Mouse (Mus musculus) small intestine, adult 10 weeks (tissue): ENCODE measurements around the gene 1700016D06Rik. TPM values are rescaled to one million over a fixed set of nuclear protein-coding genes. Genes with fewer than 3 reads are reported as not detected.

ENCODE experiments used
- polyA plus RNA-seq: library from polyadenylated mRNA; stranded (reverse); fragments of 350-450 nt; fragmentation: Illumina TruSeq; extraction: RNeasy Lipid Tissue Mini Kit (QIAGEN cat#74804); gene quantifications from one replicate; pipeline ENCODE4 v1.2.3, GENCODE M21; 2014; ENCODE audit warnings: low replicate concordance

1700016D06Rik gene
- polyA plus RNA-seq: not detected

GRCm38 (mm10) chr8:11701033-11701362 is at the start of gene 1700016D06Rik:
1700016D06Rik (minus strand) TSS chr8:11701063.

GRCm38 (mm10) chr8:11727651-11728481 is 27.0 kb upstream of the 1700016D06Rik start, which contains the start of gene Arhgef7:
Arhgef7 (plus strand) TSS chr8:11727721.

GRCm38 (mm10) chr8:11635611-11636081 is 65.2 kb downstream of the 1700016D06Rik start, which contains the start of gene Ankrd10:
Ankrd10 (minus strand) TSS chr8:11635757.

Other genes starting within 250 kb of the 1700016D06Rik start
- gene Rab20, start 222.4 kb downstream of the 1700016D06Rik start, polyA plus RNA-seq: 4.1 TPM
- 9.9 TPM for gene Naxd, start 203.6 kb downstream of the 1700016D06Rik start, polyA plus RNA-seq
- gene Cars2, start 150.3 kb downstream of the 1700016D06Rik start, polyA plus RNA-seq: 8.5 TPM
- 24.6 TPM for gene Ing1, start 145.5 kb downstream of the 1700016D06Rik start, polyA plus RNA-seq
- 34.2 TPM for gene Ankrd10, start 65.3 kb downstream of the 1700016D06Rik start, polyA plus RNA-seq
- 9.8 TPM for gene Arhgef7, start 26.7 kb upstream of the 1700016D06Rik start, polyA plus RNA-seq
- not detected for gene Tex29, start 139.4 kb upstream of the 1700016D06Rik start, polyA plus RNA-seq